Mouse (Mus musculus): ENCODE data around the gene Cideb. TPM values are rescaled to one million over a fixed set of nuclear protein-coding genes. Genes with fewer than 3 reads are reported as not detected.
A peak's percentile ranks its signal among the peaks of the same experiment; 100 is the strongest.

Gene Cideb
- total and polyA plus RNA-seq, 3 experiments, result 0.61 to 2.3 TPM; not detected in 1

- Histone ChIP-seq H3K4me2 (ENCODE audit: insufficient read depth, low read depth, poor library complexity, severe bottlenecking) (peak within 1 kb of the TSS; percentile 30; the same call in 1 of the 2 replicates), H3K27me3 (replicated peaks) (peaks cover 37% of the 10 kb centered on the region)
These were observed 30.2 kb upstream of the Cideb start, which contains the start of gene Ripk3 for GRCm38 (mm10) chr14:55788256-55789050. Gene Ripk3 (minus strand): TSS chr14:55788865.

GRCm38 (mm10) chr14:55787731-55788130 lies 29.5 kb upstream of the Cideb start:
- no peaks in the 10 kb centered on the region for H3K79me2 ChIP-seq (replicated peaks; ENCODE audit: control insufficient read depth, extremely low read depth, insufficient read depth, poor library complexity, severe bottlenecking)
- no peak overlapping the region for H3K4me3 ChIP-seq (replicated peaks in 1 of 3; ENCODE audit: low read depth in 2 of 3, low read length in 2 of 3, poor library complexity in 1 of 3)
- H3K9ac ChIP-seq (ENCODE audit: insufficient read depth, low read depth), result no peak overlapping the region
- H3K4me2 ChIP-seq (ENCODE audit: insufficient read depth, low read depth, poor library complexity, severe bottlenecking), result no peak overlapping the region
- H3K4me1 ChIP-seq (ENCODE audit: control insufficient read depth in 1 of 2, insufficient read depth in 2 of 2), result peaks cover 0 to 3% of the 10 kb centered on the region in 2 experiments; a peak in 1 of 4 replicates
- H3K9me3 ChIP-seq (replicated peaks; ENCODE audit: low read length), result no peaks in the 10 kb centered on the region
- dilution Hi-C loops (cut with MboI; ENCODE audit: extremely low pct_ligation_motif_present, extremely low pct_unique_long_range_greater_than_20kb, low sequenced_read_pairs) (no loop called here), in situ Hi-C loops (cut with MboI; ENCODE audit: low pct_ligation_motif_present, low pct_unique_long_range_greater_than_20kb, low sequenced_read_pairs) (no loop called here)
- no peaks in the 10 kb centered on the region for H3K36me3 ChIP-seq (replicated peaks in 1 of 2; ENCODE audit: control insufficient read depth in 1 of 2, insufficient read depth in 1 of 2, low read length in 1 of 2)
- H3K27me3 ChIP-seq (replicated peaks), result peaks cover 42% of the 10 kb centered on the region
- no peak overlapping the region for H3K27ac ChIP-seq (ENCODE audit: insufficient read depth, low read depth)
- no peak for TF ChIP-seq GABPA (IDR thresholded peaks at IDR 0.05; ENCODE audit: insufficient replicate concordance, low read depth, low read length)
- TF ChIP-seq MAX (IDR thresholded peaks at IDR 0.05; ENCODE audit: low read length), result no peak
- TF ChIP-seq IRF4 (IDR thresholded peaks at IDR 0.05; ENCODE audit: low read depth, low read length), result no peak
- TF ChIP-seq USF2 (conservative IDR thresholded peaks at IDR 0.05; ENCODE audit: low read depth, low read length), result no peak
- TF ChIP-seq ZC3H11A (IDR thresholded peaks at IDR 0.05; ENCODE audit: low read depth, low read length), result no peak
- no peak for TF ChIP-seq POLR2AphosphoS2 (IDR thresholded peaks at IDR 0.05; ENCODE audit: low read depth, low read length)
- TF ChIP-seq CHD1 (IDR thresholded peaks at IDR 0.05; ENCODE audit: low read depth, low read length), result no peak
- TF ChIP-seq CTCF (conservative IDR thresholded peaks at IDR 0.05 in 1 of 2, IDR thresholded peaks at IDR 0.05 in 1 of 2; ENCODE audit: low read depth in 2 of 2, low read length in 2 of 2), result no peak
- no peak for TF ChIP-seq HCFC1 (IDR thresholded peaks at IDR 0.05; ENCODE audit: low read depth, low read length)
- no peak for TF ChIP-seq ETS1 (conservative IDR thresholded peaks at IDR 0.05; ENCODE audit: low read depth, low read length)
- no peak for TF ChIP-seq MYC (IDR thresholded peaks at IDR 0.05; ENCODE audit: low read depth, low read length)
- no peak for TF ChIP-seq TCF12 (IDR thresholded peaks at IDR 0.05; ENCODE audit: low read depth, low read length)
- TF ChIP-seq RCOR1 (conservative IDR thresholded peaks at IDR 0.05; ENCODE audit: low read depth, low read length), result no peak
- TF ChIP-seq MAZ (IDR thresholded peaks at IDR 0.05; ENCODE audit: low read depth, low read length), result no peak
- no peak for TF ChIP-seq MEF2A (IDR thresholded peaks at IDR 0.05; ENCODE audit: borderline replicate concordance, low read depth, low read length)
- TF ChIP-seq ELF1 (IDR thresholded peaks at IDR 0.05; ENCODE audit: low read depth, low read length), result no peak
- no peak for TF ChIP-seq NELFE (IDR thresholded peaks at IDR 0.05; ENCODE audit: low read depth, low read length)
- DNase-seq (ENCODE audit: extremely low read depth), result no peak

More at GRCm38 (mm10) chr14:55788256-55789050, 30.2 kb upstream of the Cideb start, which contains the start of gene Ripk3:
- no peaks in the 10 kb centered on the region for H3K79me2 ChIP-seq (replicated peaks; ENCODE audit: control insufficient read depth, extremely low read depth, insufficient read depth, poor library complexity, severe bottlenecking)
- in situ Hi-C loops (cut with MboI; ENCODE audit: low pct_ligation_motif_present, low pct_unique_long_range_greater_than_20kb, low sequenced_read_pairs), result no loop called here
- H3K4me1 ChIP-seq (ENCODE audit: control insufficient read depth in 1 of 2, insufficient read depth in 2 of 2), result peaks cover 0 to 3% of the 10 kb centered on the region in 2 experiments; a peak in 1 of 4 replicates
- H3K36me3 ChIP-seq (replicated peaks in 1 of 2; ENCODE audit: control insufficient read depth in 1 of 2, insufficient read depth in 1 of 2, low read length in 1 of 2), result no peaks in the 10 kb centered on the region
- no peak within 1 kb of the TSS for H3K4me3 ChIP-seq (replicated peaks in 1 of 3; ENCODE audit: low read depth in 2 of 3, low read length in 2 of 3, poor library complexity in 1 of 3)
- H3K9ac ChIP-seq (ENCODE audit: insufficient read depth, low read depth), result no peak within 1 kb of the TSS
- H3K27ac ChIP-seq (ENCODE audit: insufficient read depth, low read depth), result no peak within 1 kb of the TSS
- dilution Hi-C loops (cut with MboI; ENCODE audit: extremely low pct_ligation_motif_present, extremely low pct_unique_long_range_greater_than_20kb, low sequenced_read_pairs), result no loop called here
- H3K9me3 ChIP-seq (replicated peaks; ENCODE audit: low read length), result no peaks in the 10 kb centered on the region
- TF ChIP-seq ZMIZ1 (IDR thresholded peaks at IDR 0.05; ENCODE audit: low read depth, low read length) (no peak), BHLHE40 (IDR thresholded peaks at IDR 0.05; ENCODE audit: low read depth, low read length) (peak; percentile 75), ELF1 (IDR thresholded peaks at IDR 0.05; ENCODE audit: low read depth, low read length) (no peak)
- no peak for DNase-seq (ENCODE audit: extremely low read depth)
